Mouse (Mus musculus): ENCODE measurements at regions not wholly inside any gene's neighbourhood (a gene's known extent, or its start where the extent isn't known, plus 50 kb on each side); places are given as distances from the start of the nearest gene placed in this dataset.
A peak's percentile ranks its signal among the peaks of the same experiment; 100 is the strongest.

DNA sequence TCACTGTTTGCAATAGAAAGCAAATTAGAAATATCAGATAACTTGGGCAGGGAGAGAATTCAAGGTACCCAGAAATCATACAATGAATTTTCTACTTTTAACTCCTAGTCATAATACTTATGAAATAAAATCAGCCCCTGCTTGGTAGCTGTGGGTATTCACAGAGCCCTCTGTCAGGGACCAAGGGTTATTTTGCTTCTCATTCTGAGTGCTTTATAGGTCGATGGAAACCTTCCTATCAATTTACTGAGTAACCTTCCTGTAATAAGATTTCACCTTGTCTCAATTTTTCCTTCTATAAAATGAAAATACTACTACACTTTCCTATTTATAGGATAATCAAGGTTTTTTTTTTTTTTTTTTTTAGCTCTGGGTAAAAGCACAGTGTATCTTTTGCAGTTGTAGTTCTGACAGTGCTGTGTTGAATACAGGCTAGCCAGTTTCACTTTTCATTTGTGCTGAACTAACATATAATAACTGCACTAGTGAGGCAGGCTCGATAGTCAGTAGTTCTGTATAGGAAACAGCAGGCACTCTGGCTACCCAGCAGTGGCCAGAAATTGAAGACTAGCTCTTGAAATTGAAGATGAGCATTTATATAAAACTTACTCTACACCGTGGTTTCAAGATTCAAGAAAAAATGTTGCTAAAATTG lies 94.4 kb upstream of the Mdfic start:
- Histone ChIP-seq H3K79me2 (ENCODE audit: control insufficient read depth, insufficient read depth) (no peaks in the 10 kb centered on the region), H3K36me3 (ENCODE audit: control insufficient read depth, insufficient read depth) (no peaks in the 10 kb centered on the region), H3K4me3 (no peak overlapping the region), H3K4me2 (ENCODE audit: low read depth) (peak overlapping the region; percentile 40), H3ac (ENCODE audit: control insufficient read depth, insufficient read length) (no peak overlapping the region), H3K27me3 (ENCODE audit: control insufficient read depth, insufficient read depth, insufficient read length) (no peaks in the 10 kb centered on the region)
- no peak for TF ChIP-seq CEBPB (IDR thresholded peaks at IDR 0.05; ENCODE audit: insufficient read depth, poor library complexity, severe bottlenecking)

DNA sequence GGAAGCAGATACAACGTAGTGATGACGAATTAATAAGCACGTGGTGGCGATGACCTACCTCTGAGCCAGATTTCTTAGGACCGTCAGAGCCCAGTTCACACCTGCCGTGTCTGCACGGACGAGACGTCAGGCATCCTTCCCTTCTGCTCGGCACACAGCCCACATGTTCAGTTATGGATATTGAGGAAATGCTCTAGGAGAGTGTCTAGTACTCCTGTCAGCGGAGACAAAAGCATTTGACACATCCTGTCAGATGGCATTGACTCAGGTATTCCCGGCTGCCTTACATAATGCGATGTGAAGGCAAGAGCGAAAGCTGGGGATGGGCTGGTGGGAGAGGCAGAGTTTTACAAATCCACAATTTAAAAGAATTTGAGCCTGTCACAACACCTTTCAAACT lies 81.9 kb upstream of the Mdfic start:
- H3K27me3 ChIP-seq (ENCODE audit: control insufficient read depth, insufficient read depth, insufficient read length), result no peaks in the 10 kb centered on the region
- H3K4me2 ChIP-seq (ENCODE audit: low read depth), result no peak overlapping the region
- no peaks in the 10 kb centered on the region for H3K79me2 ChIP-seq (ENCODE audit: control insufficient read depth, insufficient read depth)
- H3ac ChIP-seq (ENCODE audit: control insufficient read depth, insufficient read length), result no peak overlapping the region
- H3K36me3 ChIP-seq (ENCODE audit: control insufficient read depth, insufficient read depth), result no peaks in the 10 kb centered on the region
- TF ChIP-seq POLR2AphosphoS2 (IDR thresholded peaks at IDR 0.05; ENCODE audit: insufficient read length, low read depth), result no peak
- no peak for TF ChIP-seq MYOD1 (IDR thresholded peaks at IDR 0.05; ENCODE audit: control insufficient read depth in 1 of 3, insufficient read length in 2 of 3, low read depth in 2 of 3)
- TF ChIP-seq CEBPB (IDR thresholded peaks at IDR 0.05; ENCODE audit: insufficient read depth, poor library complexity, severe bottlenecking), result no peak
- no peak for TF ChIP-seq MAX (IDR thresholded peaks at IDR 0.05; ENCODE audit: low read depth)
- TF ChIP-seq SRF (IDR thresholded peaks at IDR 0.05; ENCODE audit: control insufficient read depth, insufficient read length, low read depth), result no peak
- no peak for TF ChIP-seq E2F4 (IDR thresholded peaks at IDR 0.05; ENCODE audit: insufficient read depth)
- no peak for TF ChIP-seq TCF12 (IDR thresholded peaks at IDR 0.05; ENCODE audit: insufficient read depth, poor library complexity, severe bottlenecking)
- H3K4me3 ChIP-seq, result no peak overlapping the region

GRCm38 (mm10) chr6:15639378-15639777 lies 81.1 kb upstream of the Mdfic start:
- no peak for TF ChIP-seq TCF12 (IDR thresholded peaks at IDR 0.05; ENCODE audit: insufficient read depth, poor library complexity, severe bottlenecking)
- no peak for TF ChIP-seq MYOG (IDR thresholded peaks at IDR 0.05; ENCODE audit: control insufficient read depth in 1 of 3, insufficient read depth in 1 of 3, insufficient read length in 2 of 3, low read depth in 2 of 3)
- no peak for TF ChIP-seq MAX (IDR thresholded peaks at IDR 0.05; ENCODE audit: low read depth)
- no peak for TF ChIP-seq REST (IDR thresholded peaks at IDR 0.05; ENCODE audit: insufficient read depth, insufficient read length)
- TF ChIP-seq POLR2AphosphoS2 (IDR thresholded peaks at IDR 0.05; ENCODE audit: insufficient read length, low read depth), result no peak
- TF ChIP-seq CEBPB (IDR thresholded peaks at IDR 0.05; ENCODE audit: insufficient read depth, poor library complexity, severe bottlenecking), result no peak
- TF ChIP-seq E2F4 (IDR thresholded peaks at IDR 0.05; ENCODE audit: insufficient read depth), result no peak
- no peak for TF ChIP-seq MYOD1 (IDR thresholded peaks at IDR 0.05; ENCODE audit: control insufficient read depth in 1 of 3, insufficient read length in 2 of 3, low read depth in 2 of 3)
- no peak for TF ChIP-seq SRF (IDR thresholded peaks at IDR 0.05; ENCODE audit: control insufficient read depth, insufficient read length, low read depth)
- TF ChIP-seq USF1 (IDR thresholded peaks at IDR 0.05; ENCODE audit: low read depth), result no peak
- H3K4me2 ChIP-seq (ENCODE audit: low read depth), result no peak overlapping the region

DNA sequence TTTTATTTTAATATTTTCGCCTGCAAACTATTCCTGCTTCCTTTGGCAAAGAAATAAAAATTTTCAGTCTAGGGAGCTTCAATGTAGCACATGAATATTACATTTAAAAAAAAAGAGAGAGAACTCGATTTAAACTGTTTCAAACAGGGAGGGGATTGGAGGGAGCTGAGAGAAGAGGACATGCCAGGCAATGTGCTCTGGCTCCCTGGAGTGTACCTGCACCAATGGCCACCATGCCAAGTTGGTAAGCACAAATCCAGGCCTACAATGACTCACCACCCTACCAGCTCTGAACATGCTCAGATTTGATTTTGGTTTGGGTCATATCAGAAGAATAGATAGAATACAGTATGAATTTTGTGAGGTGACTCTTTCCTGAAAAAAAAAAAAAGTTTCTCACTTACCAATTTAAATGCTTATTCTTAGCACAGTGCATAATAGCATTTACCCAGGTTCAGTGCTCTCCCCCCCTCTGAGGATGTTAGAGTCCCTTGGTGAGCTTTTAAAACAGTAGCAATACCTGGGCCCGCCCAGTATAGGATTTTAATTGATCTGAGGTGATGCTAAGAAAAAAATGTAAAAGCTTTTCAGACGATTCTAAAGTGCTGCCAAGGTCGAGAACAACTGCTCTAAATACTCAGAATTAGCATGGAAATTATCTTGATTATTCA lies 80.5 kb upstream of the Mdfic start:
- no peaks in the 10 kb centered on the region for H3K79me2 ChIP-seq (ENCODE audit: control insufficient read depth, insufficient read depth)
- no peaks in the 10 kb centered on the region for H3K36me3 ChIP-seq (ENCODE audit: control insufficient read depth, insufficient read depth)
- H3K27me3 ChIP-seq (ENCODE audit: control insufficient read depth, insufficient read depth, insufficient read length), result no peaks in the 10 kb centered on the region
- H3ac ChIP-seq (ENCODE audit: control insufficient read depth, insufficient read length), result no peak overlapping the region
- no peak overlapping the region for H3K4me2 ChIP-seq (ENCODE audit: low read depth)
- TF ChIP-seq SRF (IDR thresholded peaks at IDR 0.05; ENCODE audit: control insufficient read depth, insufficient read length, low read depth), result no peak
- no peak for TF ChIP-seq MYOG (IDR thresholded peaks at IDR 0.05; ENCODE audit: control insufficient read depth in 1 of 3, insufficient read depth in 1 of 3, insufficient read length in 2 of 3, low read depth in 2 of 3)
- no peak for TF ChIP-seq MAX (IDR thresholded peaks at IDR 0.05; ENCODE audit: low read depth)
- TF ChIP-seq USF1 (IDR thresholded peaks at IDR 0.05; ENCODE audit: low read depth), result no peak
- no peak for TF ChIP-seq POLR2A (IDR thresholded peaks at IDR 0.05; ENCODE audit: insufficient read length, low read depth)
- no peak for TF ChIP-seq CEBPB (IDR thresholded peaks at IDR 0.05; ENCODE audit: insufficient read depth, poor library complexity, severe bottlenecking)
- no peak for TF ChIP-seq TCF3 (IDR thresholded peaks at IDR 0.05; ENCODE audit: insufficient read length, low read depth)
- TF ChIP-seq POLR2AphosphoS2 (IDR thresholded peaks at IDR 0.05; ENCODE audit: insufficient read length, low read depth), result no peak
- no peak for TF ChIP-seq REST (IDR thresholded peaks at IDR 0.05; ENCODE audit: insufficient read depth, insufficient read length)
- TF ChIP-seq MYOD1 (IDR thresholded peaks at IDR 0.05; ENCODE audit: control insufficient read depth in 1 of 3, insufficient read length in 2 of 3, low read depth in 2 of 3), result no peak
- TF ChIP-seq E2F4 (IDR thresholded peaks at IDR 0.05; ENCODE audit: insufficient read depth), result no peak
- no peak for TF ChIP-seq TCF12 (IDR thresholded peaks at IDR 0.05; ENCODE audit: insufficient read depth, poor library complexity, severe bottlenecking)
- H3K4me3 ChIP-seq, result no peak overlapping the region

More at GRCm38 (mm10) chr6:15639378-15639777, 81.1 kb upstream of the Mdfic start:
- H3K27me3 ChIP-seq (ENCODE audit: control insufficient read depth, insufficient read depth, insufficient read length), result no peaks in the 10 kb centered on the region
- H3K4me3 ChIP-seq, result no peak overlapping the region
- no peaks in the 10 kb centered on the region for H3K36me3 ChIP-seq (ENCODE audit: control insufficient read depth, insufficient read depth)
- H3ac ChIP-seq (ENCODE audit: control insufficient read depth, insufficient read length), result no peak overlapping the region
- H3K79me2 ChIP-seq (ENCODE audit: control insufficient read depth, insufficient read depth), result no peaks in the 10 kb centered on the region

DNA sequence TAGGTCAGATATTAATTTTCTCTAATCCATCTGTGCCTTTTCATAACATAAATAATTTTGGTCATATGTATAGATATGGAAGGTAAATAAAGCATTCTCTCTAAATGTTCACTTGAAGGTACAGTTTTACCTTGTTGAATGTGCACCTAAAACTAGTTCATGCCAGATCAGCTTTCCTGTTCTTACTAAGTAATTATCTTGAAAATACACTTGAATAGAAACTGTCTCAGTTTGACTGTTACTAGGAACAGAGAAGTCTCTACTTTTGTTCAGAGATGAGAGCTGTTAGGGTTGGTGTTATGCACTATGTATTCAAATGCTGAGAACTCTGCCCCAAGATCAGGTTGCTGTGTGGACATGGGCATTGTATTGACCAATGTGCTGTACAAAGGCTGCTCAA lies 76.2 kb upstream of the Mdfic start:
- no peaks in the 10 kb centered on the region for H3K79me2 ChIP-seq (ENCODE audit: control insufficient read depth, insufficient read depth)
- no peak overlapping the region for H3K4me3 ChIP-seq
- TF ChIP-seq TCF12 (IDR thresholded peaks at IDR 0.05; ENCODE audit: insufficient read depth, poor library complexity, severe bottlenecking), result no peak
- no peak for TF ChIP-seq MAX (IDR thresholded peaks at IDR 0.05; ENCODE audit: low read depth)
- TF ChIP-seq SRF (IDR thresholded peaks at IDR 0.05; ENCODE audit: control insufficient read depth, insufficient read length, low read depth), result no peak
- no peak for TF ChIP-seq POLR2A (IDR thresholded peaks at IDR 0.05; ENCODE audit: insufficient read length, low read depth)
- TF ChIP-seq MYOD1 (IDR thresholded peaks at IDR 0.05; ENCODE audit: control insufficient read depth in 1 of 3, insufficient read length in 2 of 3, low read depth in 2 of 3), result no peak
- TF ChIP-seq TCF3 (IDR thresholded peaks at IDR 0.05; ENCODE audit: insufficient read length, low read depth), result no peak
- TF ChIP-seq REST (IDR thresholded peaks at IDR 0.05; ENCODE audit: insufficient read depth, insufficient read length), result no peak
- TF ChIP-seq USF1 (IDR thresholded peaks at IDR 0.05; ENCODE audit: low read depth), result no peak
- TF ChIP-seq POLR2AphosphoS2 (IDR thresholded peaks at IDR 0.05; ENCODE audit: insufficient read length, low read depth), result no peak
- TF ChIP-seq E2F4 (IDR thresholded peaks at IDR 0.05; ENCODE audit: insufficient read depth), result no peak
- TF ChIP-seq MYOG (IDR thresholded peaks at IDR 0.05; ENCODE audit: control insufficient read depth in 1 of 3, insufficient read depth in 1 of 3, insufficient read length in 2 of 3, low read depth in 2 of 3), result no peak
- TF ChIP-seq CEBPB (IDR thresholded peaks at IDR 0.05; ENCODE audit: insufficient read depth, poor library complexity, severe bottlenecking), result no peak
- H3ac ChIP-seq (ENCODE audit: control insufficient read depth, insufficient read length), result no peak overlapping the region
- H3K4me2 ChIP-seq (ENCODE audit: low read depth), result no peak overlapping the region
- H3K27me3 ChIP-seq (ENCODE audit: control insufficient read depth, insufficient read depth, insufficient read length), result no peaks in the 10 kb centered on the region
- no peaks in the 10 kb centered on the region for H3K36me3 ChIP-seq (ENCODE audit: control insufficient read depth, insufficient read depth)
